Mouse (Mus musculus) kidney, postnatal 25 days (tissue): ENCODE measurements around the gene Vwa3b.

Source experiments
- DNase-seq, 2 experiments: peaks; one replicate each; pipeline ENCODE4 v3.0.0; 2021; ENCODE audit warnings: mixed read lengths in 2 of 2

The Vwa3b gene

DNA sequence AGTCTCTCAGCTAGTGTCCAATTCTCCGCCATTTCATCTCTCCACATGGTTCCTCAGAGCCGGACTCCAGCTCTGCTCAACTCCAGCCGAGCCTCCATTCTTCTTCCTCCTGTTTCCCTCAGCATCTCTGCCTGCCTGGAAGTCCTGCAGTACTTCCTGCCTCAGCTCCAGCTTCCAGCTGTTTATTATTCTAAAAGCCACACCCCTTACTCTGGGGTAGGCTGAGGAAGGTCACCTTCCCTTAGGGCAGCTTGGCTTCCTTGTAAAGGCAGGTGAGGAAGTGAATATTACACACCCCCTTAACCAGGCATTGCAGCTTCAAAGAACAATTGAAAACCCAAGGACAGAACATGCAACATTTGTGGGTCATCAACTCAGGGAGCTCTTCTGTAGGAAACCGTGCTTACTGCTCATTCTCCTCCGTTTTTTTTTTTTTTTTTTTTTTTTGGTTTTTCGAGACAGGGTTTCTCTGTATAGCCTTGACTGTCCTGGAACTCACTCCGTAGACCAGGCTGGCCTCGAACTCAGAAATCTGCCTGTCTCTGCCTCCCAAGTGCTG, 103.7 kb downstream of the Vwa3b start:
- DNase-seq: no peak

DNA sequence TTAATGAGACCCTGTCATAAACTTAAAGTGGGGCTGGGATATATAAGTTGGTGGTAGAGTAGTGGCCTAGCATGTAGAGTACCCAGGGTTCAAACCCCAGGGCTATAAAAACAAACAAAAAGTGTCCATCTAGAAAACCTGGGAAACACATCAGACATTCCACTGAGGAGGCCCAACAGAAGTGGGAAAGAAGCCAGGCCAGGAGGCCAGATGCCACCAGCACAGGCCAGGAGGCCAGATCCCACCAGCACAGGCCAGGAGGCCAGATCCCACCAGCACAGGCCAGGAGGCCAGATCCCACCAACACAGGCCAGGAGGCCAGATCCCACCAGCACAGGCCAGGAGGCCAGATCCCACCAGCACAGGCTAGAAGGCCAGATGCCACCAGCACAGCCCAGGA, 104.8 kb downstream of the Vwa3b start:
- no peak for DNase-seq

DNA sequence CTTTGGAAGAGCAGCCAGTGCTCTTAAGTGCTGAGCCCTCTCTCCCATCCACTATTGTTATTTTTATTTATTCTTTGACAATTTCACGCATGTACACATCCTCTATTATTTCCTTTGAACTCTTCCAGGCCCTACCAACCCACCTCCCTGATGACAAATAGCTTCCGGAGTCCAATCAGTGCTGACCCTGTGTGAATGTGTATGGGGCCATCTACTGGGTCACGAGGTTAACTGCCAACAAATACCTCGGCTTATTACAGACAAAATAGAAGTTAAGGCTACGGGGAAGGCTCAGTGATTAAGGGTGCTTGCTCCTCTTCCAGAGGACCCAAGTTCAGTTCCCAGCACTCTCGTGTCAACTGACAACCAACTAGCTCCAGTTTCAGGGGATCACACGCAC, 106.0 kb downstream of the Vwa3b start:
- DNase-seq: no peak

DNA sequence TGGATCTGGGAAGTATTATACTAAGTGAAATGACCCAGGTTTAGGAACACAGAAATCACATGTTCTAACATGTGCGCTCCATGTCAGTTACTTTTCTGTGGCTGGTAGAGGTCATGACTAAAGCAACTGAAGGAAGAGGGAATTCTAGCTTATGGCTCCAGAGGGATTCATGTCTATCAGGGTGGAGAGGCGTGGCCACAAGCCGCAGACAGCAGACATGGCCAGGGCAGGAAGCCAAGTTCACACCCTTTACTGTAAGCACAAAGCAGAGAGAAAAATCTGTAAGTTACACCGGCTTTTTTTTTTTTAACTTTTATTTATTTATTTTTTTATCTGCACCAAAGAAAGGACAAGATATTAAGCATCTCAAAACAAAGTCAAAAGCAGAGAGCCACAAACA, 119.6 kb downstream of the Vwa3b start:
- no peak for DNase-seq

DNA sequence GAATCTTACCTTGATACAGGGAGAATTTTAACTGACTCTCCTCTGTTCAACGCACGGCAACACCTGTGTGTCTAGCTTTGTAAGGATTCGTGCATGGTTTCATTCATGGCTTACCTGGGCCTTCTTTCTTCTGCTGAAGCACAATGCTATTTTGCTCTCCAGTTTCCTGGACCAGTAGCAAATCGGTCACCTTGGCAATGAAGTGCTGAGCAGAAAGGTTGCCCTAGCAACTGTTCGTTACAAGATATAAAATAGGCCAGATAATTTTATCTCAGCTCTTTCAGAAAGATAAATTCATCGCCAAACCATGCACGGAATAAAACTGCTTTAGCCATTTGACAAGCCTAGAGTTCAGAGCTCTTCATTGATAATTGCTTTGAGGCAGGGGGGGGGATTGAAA, 123.5 kb downstream of the Vwa3b start:
- no peak for DNase-seq

DNA sequence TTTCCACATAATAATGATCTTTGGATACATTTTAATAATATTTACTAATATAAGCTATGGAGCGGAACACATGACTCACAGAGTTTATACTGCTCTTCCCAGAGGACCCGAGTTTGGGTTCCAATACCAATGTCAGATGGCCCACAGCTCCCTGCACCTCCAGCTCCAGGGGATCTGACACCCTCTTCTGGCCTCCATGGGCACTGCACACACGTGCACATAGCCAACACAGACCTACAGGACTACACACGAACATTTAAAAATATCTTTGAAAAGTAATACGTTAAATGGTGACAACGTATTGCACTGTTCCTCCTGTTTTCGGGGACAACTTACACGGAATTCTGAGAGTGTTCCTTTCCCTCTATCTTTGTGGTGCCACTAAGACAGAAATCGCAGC, 125.5 kb downstream of the Vwa3b start:
- no peak for DNase-seq

DNA sequence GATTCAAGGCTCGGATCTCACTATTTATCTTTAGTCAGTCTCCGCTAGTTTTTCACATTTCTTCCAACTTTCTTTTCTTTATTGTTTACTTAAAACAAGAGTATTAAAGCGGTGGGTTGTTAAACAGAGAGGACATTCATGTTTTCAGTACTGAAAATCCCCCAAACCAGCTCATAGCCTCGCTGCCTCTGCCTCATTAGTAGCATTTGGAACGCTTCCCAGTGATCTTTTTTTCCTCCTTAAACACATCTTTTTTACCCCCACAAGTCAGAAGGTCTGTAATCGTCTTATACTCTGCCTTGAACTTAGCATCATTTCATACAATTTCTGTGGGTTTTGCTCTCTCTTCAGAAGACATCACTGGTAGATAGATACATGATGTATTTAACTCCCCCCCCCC, 139.7 kb downstream of the Vwa3b start:
- DNase-seq: no peak

DNA sequence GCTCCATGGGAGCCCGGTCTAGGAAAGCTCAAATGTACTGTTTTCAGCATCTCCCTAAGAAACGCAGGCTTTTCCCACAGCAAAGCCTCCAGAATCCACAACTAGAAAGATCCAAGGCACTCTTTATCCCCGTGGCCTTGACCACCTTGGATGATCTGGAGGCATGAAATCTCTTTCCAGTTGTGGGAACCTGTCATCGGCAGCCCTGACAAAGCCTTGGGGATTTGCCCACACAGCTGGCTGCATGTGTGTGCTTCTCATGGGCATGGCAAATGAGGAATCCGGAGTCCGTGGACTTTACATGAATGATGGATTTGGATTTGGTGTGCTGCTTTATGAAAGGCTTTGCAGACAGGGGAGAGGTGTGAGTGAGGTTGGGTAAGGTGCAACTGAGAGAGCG, 141.5 kb downstream of the Vwa3b start:
- DNase-seq: no peak

DNA sequence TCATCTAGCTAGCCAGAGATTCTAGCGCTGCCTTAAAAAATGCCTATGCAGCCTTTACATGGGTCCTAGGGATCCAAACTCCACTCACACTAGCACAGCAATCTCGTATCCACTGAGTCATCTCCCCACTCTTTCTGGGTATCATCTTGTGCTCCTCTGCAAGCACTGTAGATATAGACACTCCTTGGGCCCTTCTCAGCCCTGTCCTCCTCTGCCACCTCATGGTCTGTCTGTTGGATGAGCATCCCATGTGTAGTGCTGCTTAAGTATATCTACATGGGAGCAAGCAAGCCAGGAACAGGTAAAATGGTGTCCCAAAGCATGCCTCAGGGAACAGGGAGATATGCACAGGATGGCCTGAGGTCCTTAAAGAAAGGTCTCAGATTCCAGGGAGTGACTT, 151.5 kb downstream of the Vwa3b start:
- no peak for DNase-seq

DNA sequence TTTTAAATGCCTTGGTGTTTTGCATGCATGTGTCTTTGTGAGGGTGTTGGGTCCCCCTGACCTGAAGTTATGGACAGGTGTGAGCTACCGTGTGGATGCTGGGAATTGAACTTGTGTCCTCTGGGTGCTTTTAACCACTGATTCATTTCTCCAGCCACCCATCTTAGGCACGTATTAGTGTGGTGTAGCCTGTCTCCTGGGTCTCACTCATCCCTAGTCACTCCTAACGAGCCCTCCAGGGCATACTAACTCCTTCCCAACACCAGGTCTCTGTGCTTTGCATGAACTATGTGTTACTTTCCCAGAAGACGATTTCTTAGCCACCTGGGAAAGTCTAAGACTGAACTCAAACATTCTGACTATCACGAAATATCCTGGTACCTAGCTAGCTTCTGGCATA, 153.5 kb downstream of the Vwa3b start:
- DNase-seq: no peak

DNA sequence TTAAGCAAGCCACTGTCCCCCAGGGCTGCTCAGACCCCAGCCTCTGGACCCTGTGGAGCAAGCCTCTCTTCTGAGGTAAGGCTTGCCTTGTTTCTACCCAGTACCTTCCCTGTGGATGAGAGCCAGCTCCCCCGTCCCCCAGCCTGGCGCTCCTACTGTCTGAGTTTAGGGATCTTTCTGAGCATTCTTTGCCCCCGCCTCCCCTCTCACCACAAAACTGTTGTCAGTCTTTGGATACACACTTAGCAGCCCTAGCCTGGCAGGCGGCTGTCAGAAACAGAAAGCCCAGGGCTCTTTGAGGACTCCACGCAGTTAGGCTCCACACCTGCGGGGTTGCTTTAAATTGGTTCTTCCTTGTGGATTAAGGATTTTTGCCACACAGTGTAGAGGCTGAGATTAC, 160.7 kb downstream of the Vwa3b start:
- no peak for DNase-seq

DNA sequence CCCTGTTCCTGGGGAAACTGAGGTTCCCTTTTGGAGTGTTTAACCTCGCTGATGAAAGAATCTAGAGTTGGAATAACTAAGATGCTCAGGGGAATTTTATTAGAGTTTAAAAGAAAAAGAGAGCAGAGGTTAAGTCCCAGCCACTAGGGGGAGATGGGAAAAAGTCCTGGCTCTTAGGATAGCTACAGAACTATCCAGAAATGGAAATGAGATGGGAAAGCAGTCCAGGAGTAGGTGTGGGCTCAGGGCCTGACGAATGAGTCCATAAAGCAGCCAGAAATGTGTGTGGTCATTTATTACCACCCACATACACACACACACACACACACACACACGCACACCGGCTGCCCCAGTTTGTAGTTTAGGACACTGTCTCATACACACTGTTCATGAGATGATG, 168.2 kb downstream of the Vwa3b start:
- peak in 1 of 2 experiments; percentile 4 for DNase-seq

DNA sequence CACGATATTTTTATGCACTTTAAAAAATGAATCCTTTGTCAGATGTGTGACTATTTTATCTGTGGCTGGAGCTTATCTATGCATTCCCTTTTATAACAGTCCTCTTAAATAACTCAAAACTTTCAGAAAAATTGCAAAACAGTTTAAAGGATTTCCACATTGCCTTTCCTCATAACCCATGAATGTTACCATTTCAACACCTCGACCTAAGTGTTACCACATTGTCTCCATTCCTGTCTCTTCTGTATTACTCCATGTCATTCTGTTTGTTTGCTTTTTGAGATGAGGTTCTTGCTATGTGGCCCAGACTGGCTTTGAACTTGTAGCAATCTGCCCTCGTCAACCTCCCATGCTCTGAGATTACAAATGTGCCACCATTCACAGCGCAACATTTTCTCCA, 175.0 kb downstream of the Vwa3b start:
- DNase-seq: no peak

DNA sequence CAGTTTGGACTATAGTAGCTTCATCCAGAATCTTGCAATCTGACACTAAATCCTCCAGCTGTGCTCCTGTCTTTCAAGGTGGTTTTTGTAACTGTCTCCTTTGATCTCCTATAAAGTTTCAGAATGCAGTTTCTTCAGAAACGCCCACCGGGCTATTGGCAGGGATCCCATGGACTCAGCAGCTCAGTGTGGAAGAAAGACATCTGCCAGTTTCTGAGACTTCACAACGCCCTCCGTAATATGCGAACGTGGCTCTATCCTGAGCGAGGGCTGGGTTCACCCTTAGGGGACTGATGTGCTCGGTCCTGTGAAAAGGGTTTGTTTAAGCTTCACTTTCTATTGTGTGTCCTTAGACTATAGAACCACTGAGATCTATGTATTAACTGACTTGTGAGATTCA, 181.3 kb downstream of the Vwa3b start:
- no peak for DNase-seq

DNA sequence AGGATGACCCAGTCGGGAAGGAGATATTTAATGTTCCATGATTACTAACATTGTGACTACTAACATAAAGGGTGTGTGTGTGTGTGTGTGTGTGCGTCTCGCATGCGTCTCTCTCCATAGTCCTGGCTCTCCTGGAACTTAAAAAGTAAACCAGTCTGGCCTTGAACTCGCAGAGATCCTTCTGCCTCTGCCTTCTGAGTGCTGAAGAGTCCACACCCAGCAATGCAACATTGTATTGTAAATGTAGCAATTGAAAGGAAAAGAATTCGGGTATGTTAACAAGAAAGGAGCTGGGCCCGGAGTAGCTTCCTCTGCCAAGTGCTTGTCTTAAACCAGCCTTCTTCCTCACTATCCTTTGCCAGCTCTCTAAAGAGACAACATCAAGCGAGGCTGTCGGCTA, 186.0 kb downstream of the Vwa3b start:
- no peak for DNase-seq

DNA sequence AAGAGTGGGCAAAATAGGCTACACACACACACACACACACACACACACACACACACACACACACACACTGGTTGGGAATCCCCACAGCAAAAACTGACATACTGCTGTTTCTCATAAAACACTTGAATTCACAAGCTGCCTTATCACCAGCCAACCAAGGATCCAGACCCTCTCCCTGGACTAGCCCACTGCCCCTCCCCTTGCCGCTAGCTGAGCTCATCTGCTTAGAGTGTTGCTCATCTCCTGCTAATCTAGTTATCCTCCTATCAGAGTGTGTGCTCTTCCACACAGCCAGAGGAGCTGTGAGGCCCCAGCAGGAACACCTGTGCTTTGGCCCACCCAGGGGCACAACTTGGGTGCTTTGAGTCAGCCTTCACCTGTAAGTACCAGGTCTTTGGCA, 187.7 kb downstream of the Vwa3b start, which contains the start of gene Cnga3:
Cnga3 (plus strand) TSS at position 291 of the 400 bp plus-strand sequence.
- DNase-seq: no peak

DNA sequence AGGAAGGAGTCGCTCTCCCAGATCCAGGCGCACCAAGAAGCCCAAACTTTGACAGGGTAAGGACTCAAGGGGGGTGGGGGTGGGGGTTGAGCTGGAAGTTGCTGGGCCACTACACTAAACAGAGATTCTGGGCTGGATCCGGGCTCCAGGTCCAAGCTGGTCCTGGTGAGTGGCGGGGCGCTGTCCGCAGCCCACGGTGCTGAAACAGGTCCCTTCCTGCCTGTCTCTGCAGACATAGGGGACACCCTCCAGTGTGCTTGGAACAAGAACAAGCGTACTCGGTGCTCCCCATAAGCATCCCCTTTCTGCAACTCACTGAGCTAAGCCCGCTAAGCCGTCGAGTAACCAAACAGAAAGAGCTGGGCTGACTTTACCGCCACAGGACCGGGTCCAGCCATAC, 192.0 kb downstream of the Vwa3b start:
- DNase-seq: peak; percentile 66 to 70

DNA sequence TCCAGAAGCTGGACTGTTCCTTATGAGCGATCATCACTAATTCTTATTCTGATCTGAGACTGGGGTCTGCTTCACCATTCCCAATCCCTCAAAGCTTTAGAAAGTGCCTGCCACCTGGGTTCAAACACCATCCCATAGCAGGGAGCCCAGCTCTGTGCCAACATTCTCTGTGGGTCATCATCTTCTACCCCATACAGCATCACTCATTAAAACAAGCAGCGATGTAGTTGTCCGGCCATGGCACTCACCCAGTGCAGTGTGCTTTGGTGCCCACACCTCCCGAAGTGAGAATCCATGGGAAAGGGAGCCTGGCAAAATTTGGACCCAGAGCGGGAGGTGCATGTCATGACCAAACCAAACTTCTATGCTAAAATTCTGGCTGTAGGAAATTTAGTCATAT, 193.2 kb downstream of the Vwa3b start:
- DNase-seq: no peak

DNA sequence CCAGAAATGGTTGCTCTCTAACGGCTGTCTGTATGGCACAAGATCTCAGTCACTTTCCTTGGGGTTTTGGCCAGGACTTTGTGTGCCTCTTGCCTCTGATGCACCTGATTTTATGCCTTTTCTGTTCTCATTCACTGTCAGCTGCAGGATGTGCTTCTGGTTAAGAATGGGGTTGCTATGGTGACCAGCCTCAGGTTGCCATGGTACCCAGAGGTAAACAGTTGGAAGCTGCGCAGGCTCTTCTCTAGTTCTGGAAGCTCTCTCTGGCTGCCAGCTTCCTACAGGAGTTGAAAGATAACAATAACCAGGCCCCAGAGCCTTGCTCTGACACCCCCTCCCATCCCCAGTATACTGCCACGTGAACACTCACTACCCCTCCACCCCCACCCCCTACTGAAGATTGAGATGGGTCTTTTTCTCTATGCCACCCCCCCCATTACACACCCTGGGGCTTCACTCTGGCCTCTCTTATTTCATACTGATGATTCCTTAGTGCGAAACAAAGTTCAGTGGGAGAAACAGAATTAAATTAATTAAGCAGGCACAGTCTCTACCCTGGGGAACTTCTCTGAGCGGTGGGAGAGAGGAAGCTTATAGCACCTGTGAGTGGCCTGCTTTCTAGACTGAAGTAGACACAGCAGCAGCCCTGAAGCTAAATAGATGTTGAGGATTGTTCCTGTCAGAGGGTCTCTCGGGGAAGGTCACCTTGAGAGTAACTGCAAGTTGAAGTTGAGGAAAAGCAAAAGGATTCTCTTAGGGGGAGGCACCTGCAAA, 193.9 kb downstream of the Vwa3b start:
- DNase-seq: no peak

DNA sequence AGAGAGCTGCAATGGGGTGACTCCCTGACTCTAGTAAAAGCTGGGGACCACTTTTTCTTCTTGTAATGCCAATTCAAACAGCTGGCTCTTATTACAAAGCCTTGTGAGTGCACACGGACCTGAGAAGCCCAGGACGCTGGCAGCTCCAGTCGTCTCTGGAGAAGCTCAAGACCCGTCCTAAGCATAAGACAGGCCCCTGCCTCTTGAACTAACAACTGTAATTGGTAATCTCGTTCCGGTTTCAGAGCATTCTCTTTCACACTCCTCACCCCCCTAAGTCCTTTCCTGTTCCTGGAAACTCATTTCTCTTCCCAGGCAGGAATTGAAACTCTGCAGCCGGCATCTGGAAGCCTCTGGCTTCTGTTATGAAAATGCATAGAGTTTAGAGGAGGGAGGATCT, 195.6 kb downstream of the Vwa3b start:
- no peak for DNase-seq

DNA sequence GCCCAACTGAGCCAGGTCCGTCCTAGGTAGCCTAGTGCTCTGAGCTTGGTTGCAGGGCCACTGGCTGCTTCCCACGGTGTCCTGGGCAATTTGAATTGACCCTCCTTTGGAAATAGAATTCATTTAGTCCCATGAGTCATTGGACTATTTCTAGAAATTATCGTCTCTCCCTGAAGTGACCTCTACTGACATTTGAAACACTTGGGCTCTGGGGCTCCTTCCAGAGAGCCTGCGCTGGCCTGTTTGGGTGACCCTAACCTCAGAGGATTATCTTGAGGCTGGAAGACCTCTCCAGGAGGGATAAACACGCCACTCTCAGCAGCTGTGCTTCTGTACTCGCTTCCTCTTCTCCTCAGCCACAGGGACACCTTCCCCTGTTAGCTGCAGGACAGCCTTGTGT, 204.0 kb downstream of the Vwa3b start:
- DNase-seq: no peak

DNA sequence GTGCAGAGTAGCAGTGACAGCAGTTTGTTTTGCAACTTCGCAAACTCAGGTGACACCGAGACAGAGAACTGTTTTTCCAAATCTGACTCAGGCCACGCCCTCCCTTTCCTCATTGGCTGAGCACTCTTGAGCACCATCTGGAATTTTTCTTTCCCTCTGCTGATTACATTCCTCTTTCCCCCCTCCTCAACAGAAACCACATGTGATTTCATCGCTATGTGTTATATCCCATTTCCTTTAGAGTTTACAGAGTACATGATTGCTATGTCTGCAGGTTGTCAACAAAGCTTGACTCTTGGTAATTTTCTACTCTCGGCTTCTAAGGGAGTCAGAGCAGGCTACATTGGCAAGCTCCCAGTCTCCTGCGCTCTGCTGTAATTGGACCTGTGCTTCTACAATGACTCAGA, 204.9 kb downstream of the Vwa3b start:
- peak in 1 of 2 experiments; percentile 12 for DNase-seq
